Mouse (Mus musculus): ENCODE data around the gene Vgll4.

Vgll4 gene

GRCm38 (mm10) chr6:114840012-114840411 is 129.8 kb downstream of the Vgll4 start:
- in situ Hi-C loops (cut with MboI; ENCODE audit: low pct_unique_long_range_greater_than_20kb in 1 of 2, low sequenced_read_pairs in 2 of 2, unreplicated experiment in 1 of 2) = no loop called here

- in situ Hi-C loops (cut with MboI; ENCODE audit: low pct_unique_long_range_greater_than_20kb in 1 of 2, low sequenced_read_pairs in 2 of 2, unreplicated experiment in 1 of 2) = no loop called here
These were observed 130.9 kb downstream of the Vgll4 start for GRCm38 (mm10) chr6:114838872-114839271.

GRCm38 (mm10) chr6:114836433-114836832 is 133.4 kb downstream of the Vgll4 start:
- in situ Hi-C loops (cut with MboI; ENCODE audit: low pct_unique_long_range_greater_than_20kb in 1 of 2, low sequenced_read_pairs in 2 of 2, unreplicated experiment in 1 of 2) = no loop called here

GRCm38 (mm10) chr6:114835752-114836151 is 134.0 kb downstream of the Vgll4 start:
- in situ Hi-C loops (cut with MboI; ENCODE audit: low pct_unique_long_range_greater_than_20kb in 1 of 2, low sequenced_read_pairs in 2 of 2, unreplicated experiment in 1 of 2) = no loop called here

GRCm38 (mm10) chr6:114835344-114835743 is 134.4 kb downstream of the Vgll4 start:
- in situ Hi-C loops (cut with MboI; ENCODE audit: low pct_unique_long_range_greater_than_20kb in 1 of 2, low sequenced_read_pairs in 2 of 2, unreplicated experiment in 1 of 2) = no loop called here

- in situ Hi-C loops (cut with MboI; ENCODE audit: low pct_unique_long_range_greater_than_20kb in 1 of 2, low sequenced_read_pairs in 2 of 2, unreplicated experiment in 1 of 2) = no loop called here
These were observed 135.9 kb downstream of the Vgll4 start for GRCm38 (mm10) chr6:114833791-114834346.

- in situ Hi-C loops (cut with MboI; ENCODE audit: low pct_unique_long_range_greater_than_20kb in 1 of 2, low sequenced_read_pairs in 2 of 2, unreplicated experiment in 1 of 2) = no loop called here
These were observed 136.6 kb downstream of the Vgll4 start for GRCm38 (mm10) chr6:114833058-114833685.

- in situ Hi-C loops (cut with MboI; ENCODE audit: low pct_unique_long_range_greater_than_20kb in 1 of 2, low sequenced_read_pairs in 2 of 2, unreplicated experiment in 1 of 2) = no loop called here
These were observed 138.0 kb downstream of the Vgll4 start for GRCm38 (mm10) chr6:114831807-114832206.

- in situ Hi-C loops (cut with MboI; ENCODE audit: low pct_unique_long_range_greater_than_20kb in 1 of 2, low sequenced_read_pairs in 2 of 2, unreplicated experiment in 1 of 2) = no loop called here
These were observed 139.9 kb downstream of the Vgll4 start for GRCm38 (mm10) chr6:114829660-114830438.

- in situ Hi-C loops (cut with MboI; ENCODE audit: low pct_unique_long_range_greater_than_20kb in 1 of 2, low sequenced_read_pairs in 2 of 2, unreplicated experiment in 1 of 2) = no loop called here
These were observed 142.9 kb downstream of the Vgll4 start for GRCm38 (mm10) chr6:114826889-114827288.

- in situ Hi-C loops (cut with MboI; ENCODE audit: low pct_unique_long_range_greater_than_20kb in 1 of 2, low sequenced_read_pairs in 2 of 2, unreplicated experiment in 1 of 2) = no loop called here
These were observed 148.1 kb downstream of the Vgll4 start for GRCm38 (mm10) chr6:114821646-114822045.

- in situ Hi-C loops (cut with MboI; ENCODE audit: low pct_unique_long_range_greater_than_20kb in 1 of 2, low sequenced_read_pairs in 2 of 2, unreplicated experiment in 1 of 2) = no loop called here
These were observed 149.8 kb downstream of the Vgll4 start for GRCm38 (mm10) chr6:114819971-114820481.

GRCm38 (mm10) chr6:114818471-114818870 is 151.3 kb downstream of the Vgll4 start:
- in situ Hi-C loops (cut with MboI; ENCODE audit: low pct_unique_long_range_greater_than_20kb in 1 of 2, low sequenced_read_pairs in 2 of 2, unreplicated experiment in 1 of 2) = no loop called here

GRCm38 (mm10) chr6:114817948-114818347 is 151.8 kb downstream of the Vgll4 start:
- in situ Hi-C loops (cut with MboI; ENCODE audit: low pct_unique_long_range_greater_than_20kb in 1 of 2, low sequenced_read_pairs in 2 of 2, unreplicated experiment in 1 of 2) = no loop called here

- in situ Hi-C loops (cut with MboI; ENCODE audit: low pct_unique_long_range_greater_than_20kb in 1 of 2, low sequenced_read_pairs in 2 of 2, unreplicated experiment in 1 of 2) = no loop called here
These were observed 154.7 kb downstream of the Vgll4 start for GRCm38 (mm10) chr6:114814882-114815650.

- in situ Hi-C loops (cut with MboI; ENCODE audit: low pct_unique_long_range_greater_than_20kb in 1 of 2, low sequenced_read_pairs in 2 of 2, unreplicated experiment in 1 of 2) = no loop called here
These were observed 155.5 kb downstream of the Vgll4 start for GRCm38 (mm10) chr6:114814199-114814881.

GRCm38 (mm10) chr6:114812779-114813178 is 157.0 kb downstream of the Vgll4 start:
- in situ Hi-C loops (cut with MboI; ENCODE audit: low pct_unique_long_range_greater_than_20kb in 1 of 2, low sequenced_read_pairs in 2 of 2, unreplicated experiment in 1 of 2) = no loop called here

- in situ Hi-C loops (cut with MboI; ENCODE audit: low pct_unique_long_range_greater_than_20kb in 1 of 2, low sequenced_read_pairs in 2 of 2, unreplicated experiment in 1 of 2) = no loop called here
These were observed 157.5 kb downstream of the Vgll4 start for GRCm38 (mm10) chr6:114812322-114812721.
